Mouse (Mus musculus): ENCODE measurements around the gene Rcsd1. TPM values are rescaled to one million over a fixed set of nuclear protein-coding genes. Genes with fewer than 3 reads are reported as not detected.

Gene Rcsd1
- 9.6 and 10.2 TPM in 2 replicates for polyA plus RNA-seq (2015; fragmentation: Nextera tagmentation; extraction: Ambion mirVana)

GRCm38 (mm10) chr1:165709629-165710256, at the start of gene Rcsd1:
Gene Rcsd1 (minus strand): TSS chr1:165709757.
- no peaks in the 10 kb centered on the region for H3K9me3 ChIP-seq
- 67% methylated on average over 5 of the region's 5 CpGs for WGBS
- H3K36me3 ChIP-seq (replicated peaks): no peaks in the 10 kb centered on the region
- H3K9ac ChIP-seq: no peak within 1 kb of the TSS
- peak within 1 kb of the TSS; percentile 100; the same call in 1 of the 2 replicates for H3K4me2 ChIP-seq
- peaks cover 27% of the 10 kb centered on the region for H3K27me3 ChIP-seq (replicated peaks)
- H3K27ac ChIP-seq: no peak within 1 kb of the TSS
- peaks cover 10% of the 10 kb centered on the region for H3K4me1 ChIP-seq
- H3K4me3 ChIP-seq: no peak within 1 kb of the TSS
- no peak for ATAC-seq (replicated peaks)

GRCm38 (mm10) chr1:165755194-165755593, 45.6 kb upstream of the Rcsd1 start:
- Histone ChIP-seq H3K36me3 (replicated peaks) (no peaks in the 10 kb centered on the region), H3K4me3 (no peak overlapping the region), H3K4me1 (no peaks in the 10 kb centered on the region), H3K9ac (no peak overlapping the region), H3K9me3 (no peaks in the 10 kb centered on the region), H3K27ac (no peak overlapping the region), H3K4me2 (no peak overlapping the region), H3K27me3 (replicated peaks) (no peaks in the 10 kb centered on the region)
- no peak for ATAC-seq (replicated peaks)
- WGBS: 73% methylated on average over 4 of the region's 4 CpGs

- 88% methylated on average over 6 of the region's 6 CpGs for WGBS
- H3K4me1 ChIP-seq: no peaks in the 10 kb centered on the region
- ATAC-seq (replicated peaks): no peak
- no peaks in the 10 kb centered on the region for H3K9me3 ChIP-seq
- H3K27me3 ChIP-seq (replicated peaks): no peaks in the 10 kb centered on the region
- no peak overlapping the region for H3K9ac ChIP-seq
- H3K27ac ChIP-seq: no peak overlapping the region
- H3K36me3 ChIP-seq (replicated peaks): no peaks in the 10 kb centered on the region
- H3K4me2 ChIP-seq: no peak overlapping the region
- H3K4me3 ChIP-seq: no peak overlapping the region
Measured at GRCm38 (mm10) chr1:165754205-165754604, 44.6 kb upstream of the Rcsd1 start.

GRCm38 (mm10) chr1:165751838-165752237, 42.3 kb upstream of the Rcsd1 start:
- Histone ChIP-seq H3K4me1 (no peaks in the 10 kb centered on the region), H3K9me3 (no peaks in the 10 kb centered on the region), H3K9ac (no peak overlapping the region), H3K27me3 (replicated peaks) (no peaks in the 10 kb centered on the region), H3K4me3 (no peak overlapping the region), H3K4me2 (no peak overlapping the region), H3K36me3 (replicated peaks) (no peaks in the 10 kb centered on the region), H3K27ac (no peak overlapping the region)
- no peak for ATAC-seq (replicated peaks)
- WGBS: 86% methylated on average over 5 of the region's 5 CpGs

GRCm38 (mm10) chr1:165751142-165751541, 41.6 kb upstream of the Rcsd1 start:
- Histone ChIP-seq H3K36me3 (replicated peaks) (no peaks in the 10 kb centered on the region), H3K4me3 (no peak overlapping the region), H3K27me3 (replicated peaks) (no peaks in the 10 kb centered on the region), H3K9me3 (no peaks in the 10 kb centered on the region), H3K9ac (no peak overlapping the region), H3K27ac (no peak overlapping the region), H3K4me1 (no peaks in the 10 kb centered on the region), H3K4me2 (no peak overlapping the region)
- no peak for ATAC-seq (replicated peaks)

- Histone ChIP-seq H3K27ac (no peak overlapping the region), H3K4me2 (no peak overlapping the region), H3K4me3 (no peak overlapping the region), H3K27me3 (replicated peaks) (no peaks in the 10 kb centered on the region), H3K9me3 (no peaks in the 10 kb centered on the region), H3K4me1 (no peaks in the 10 kb centered on the region), H3K36me3 (replicated peaks) (no peaks in the 10 kb centered on the region), H3K9ac (no peak overlapping the region)
- WGBS: 56% methylated on average over 11 of the region's 11 CpGs
- ATAC-seq (replicated peaks): no peak
Measured at GRCm38 (mm10) chr1:165748053-165748452, 38.5 kb upstream of the Rcsd1 start.

- no peak for ATAC-seq (replicated peaks)
- no peak overlapping the region for H3K27ac ChIP-seq
- 87% methylated on average over 8 of the region's 8 CpGs for WGBS
- no peaks in the 10 kb centered on the region for H3K4me1 ChIP-seq
- no peak overlapping the region for H3K4me3 ChIP-seq
- no peaks in the 10 kb centered on the region for H3K27me3 ChIP-seq (replicated peaks)
- H3K4me2 ChIP-seq: no peak overlapping the region
- H3K36me3 ChIP-seq (replicated peaks): no peaks in the 10 kb centered on the region
- no peak overlapping the region for H3K9ac ChIP-seq
- no peaks in the 10 kb centered on the region for H3K9me3 ChIP-seq
Measured at GRCm38 (mm10) chr1:165741989-165742388, 32.4 kb upstream of the Rcsd1 start.

- Histone ChIP-seq H3K36me3 (replicated peaks) (no peaks in the 10 kb centered on the region), H3K27me3 (replicated peaks) (no peaks in the 10 kb centered on the region), H3K4me3 (no peak overlapping the region), H3K4me2 (no peak overlapping the region), H3K4me1 (peaks cover 4% of the 10 kb centered on the region; the same call in 1 of the 2 replicates), H3K9ac (no peak overlapping the region), H3K27ac (no peak overlapping the region), H3K9me3 (no peaks in the 10 kb centered on the region)
- 76% methylated on average over 1 of the region's 1 CpGs for WGBS
- no peak for ATAC-seq (replicated peaks)
Measured at GRCm38 (mm10) chr1:165738985-165739384, 29.4 kb upstream of the Rcsd1 start.

GRCm38 (mm10) chr1:165737867-165738266, 28.3 kb upstream of the Rcsd1 start:
- no peaks in the 10 kb centered on the region for H3K27me3 ChIP-seq (replicated peaks)
- WGBS: 55% methylated on average over 3 of the region's 3 CpGs
- H3K9me3 ChIP-seq: no peaks in the 10 kb centered on the region
- H3K27ac ChIP-seq: no peak overlapping the region
- no peak overlapping the region for H3K4me2 ChIP-seq
- no peak overlapping the region for H3K4me3 ChIP-seq
- H3K4me1 ChIP-seq: peaks cover 4% of the 10 kb centered on the region; the same call in 1 of the 2 replicates
- no peaks in the 10 kb centered on the region for H3K36me3 ChIP-seq (replicated peaks)
- no peak for ATAC-seq (replicated peaks)
- H3K9ac ChIP-seq: no peak overlapping the region

- Histone ChIP-seq H3K9ac (no peak overlapping the region), H3K36me3 (replicated peaks) (no peaks in the 10 kb centered on the region), H3K9me3 (no peaks in the 10 kb centered on the region), H3K4me3 (no peak overlapping the region), H3K27ac (no peak overlapping the region), H3K4me1 (peaks cover 4% of the 10 kb centered on the region; the same call in 1 of the 2 replicates), H3K27me3 (replicated peaks) (no peaks in the 10 kb centered on the region), H3K4me2 (no peak overlapping the region)
- WGBS: 44% methylated on average over 5 of the region's 5 CpGs
- ATAC-seq (replicated peaks): peak; percentile 51; the same call in 1 of the 2 replicates
Measured at GRCm38 (mm10) chr1:165737451-165737850, 27.9 kb upstream of the Rcsd1 start.

- no peak overlapping the region for H3K4me2 ChIP-seq
- 35% methylated on average over 20 of the region's 20 CpGs for WGBS
- peak; percentile 85 for ATAC-seq (replicated peaks)
Measured at GRCm38 (mm10) chr1:165735826-165736818, 26.6 kb upstream of the Rcsd1 start.

GRCm38 (mm10) chr1:165734840-165735239, 25.3 kb upstream of the Rcsd1 start:
- ATAC-seq (replicated peaks): no peak
- peaks cover 4% of the 10 kb centered on the region; the same call in 1 of the 2 replicates for H3K4me1 ChIP-seq

More at GRCm38 (mm10) chr1:165735826-165736818, 26.6 kb upstream of the Rcsd1 start:
- Histone ChIP-seq H3K27ac (no peak overlapping the region), H3K4me1 (peaks cover 4% of the 10 kb centered on the region; the same call in 1 of the 2 replicates), H3K9me3 (no peaks in the 10 kb centered on the region), H3K27me3 (replicated peaks) (no peaks in the 10 kb centered on the region), H3K4me3 (no peak overlapping the region), H3K36me3 (replicated peaks) (no peaks in the 10 kb centered on the region), H3K9ac (no peak overlapping the region)

More at GRCm38 (mm10) chr1:165734840-165735239, 25.3 kb upstream of the Rcsd1 start:
- H3K27ac ChIP-seq: no peak overlapping the region
- H3K9ac ChIP-seq: no peak overlapping the region
- no peak overlapping the region for H3K4me2 ChIP-seq
- H3K9me3 ChIP-seq: no peaks in the 10 kb centered on the region
- H3K27me3 ChIP-seq (replicated peaks): no peaks in the 10 kb centered on the region
- H3K36me3 ChIP-seq (replicated peaks): no peaks in the 10 kb centered on the region
- no peak overlapping the region for H3K4me3 ChIP-seq
- 89% methylated on average over 2 of the region's 2 CpGs for WGBS

All from midbrain, embryonic 15.5 days (tissue).